Mouse (Mus musculus) brown adipose tissue, adult 24 weeks (tissue): ENCODE data around the gene Sgtb. TPM values are rescaled to one million over a fixed set of nuclear protein-coding genes. Genes with fewer than 3 reads are reported as not detected.

ENCODE experiments used
- H3K27ac ChIP-seq: fragments of 200-500 bp; replicated peaks from 2 replicates; pipeline ENCODE4 v1.5.1; 2012; ENCODE audit warnings: low read depth, mild to moderate bottlenecking, low read length
- H3K4me1 ChIP-seq: fragments of 200-500 bp; 2 replicates; pipeline ENCODE4 v1.6.1; 2012; ENCODE audit warnings: low read length, mixed read lengths; ENCODE audit not compliant: control insufficient read depth, insufficient read depth, insufficient read length
- H3K4me3 ChIP-seq: fragments of 200-500 bp; 2 replicates; pipeline ENCODE4 v1.5.1; 2012; ENCODE audit warnings: low read depth, mild to moderate bottlenecking, low read length, moderate library complexity; ENCODE audit not compliant: insufficient read depth
- polyA plus RNA-seq: library from polyadenylated mRNA; stranded (reverse); fragments of >200 nt; gene quantifications from 2 replicates; pipeline ENCODE4 v1.2.4, GENCODE M21; 2012; ENCODE audit not compliant: missing spikeins, insufficient read depth, insufficient read length

Gene Sgtb
- polyA plus RNA-seq, 1 experiment, result 4.2 TPM

DNA sequence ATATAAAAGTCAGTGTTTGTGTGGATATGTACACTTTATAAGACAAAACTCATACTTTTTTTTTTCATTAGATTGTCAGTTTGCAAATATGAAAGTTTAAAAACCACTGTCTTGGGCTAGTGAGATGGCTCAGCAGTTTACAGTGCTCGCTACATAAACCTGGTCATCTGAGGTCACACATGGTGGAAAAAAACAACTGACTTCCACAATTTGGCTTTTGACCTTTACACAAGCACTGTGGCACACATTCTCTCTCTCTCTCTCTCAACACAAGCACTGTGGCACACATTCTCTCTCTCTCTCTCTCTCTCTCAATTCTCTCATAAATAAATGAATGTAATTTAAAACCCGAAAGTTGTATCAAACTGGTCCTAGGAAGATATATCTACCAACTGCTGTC lies 23.0 kb downstream of the Sgtb start:
- Histone ChIP-seq H3K27ac (no peak overlapping the region), H3K4me3 (no peak overlapping the region), H3K4me1 (no peaks in the 10 kb centered on the region)

- H3K4me1 ChIP-seq, result no peaks in the 10 kb centered on the region
- H3K27ac ChIP-seq, result no peak overlapping the region
- no peak overlapping the region for H3K4me3 ChIP-seq
Measured at GRCm38 (mm10) chr13:104134510-104135085, 25.1 kb downstream of the Sgtb start.

DNA sequence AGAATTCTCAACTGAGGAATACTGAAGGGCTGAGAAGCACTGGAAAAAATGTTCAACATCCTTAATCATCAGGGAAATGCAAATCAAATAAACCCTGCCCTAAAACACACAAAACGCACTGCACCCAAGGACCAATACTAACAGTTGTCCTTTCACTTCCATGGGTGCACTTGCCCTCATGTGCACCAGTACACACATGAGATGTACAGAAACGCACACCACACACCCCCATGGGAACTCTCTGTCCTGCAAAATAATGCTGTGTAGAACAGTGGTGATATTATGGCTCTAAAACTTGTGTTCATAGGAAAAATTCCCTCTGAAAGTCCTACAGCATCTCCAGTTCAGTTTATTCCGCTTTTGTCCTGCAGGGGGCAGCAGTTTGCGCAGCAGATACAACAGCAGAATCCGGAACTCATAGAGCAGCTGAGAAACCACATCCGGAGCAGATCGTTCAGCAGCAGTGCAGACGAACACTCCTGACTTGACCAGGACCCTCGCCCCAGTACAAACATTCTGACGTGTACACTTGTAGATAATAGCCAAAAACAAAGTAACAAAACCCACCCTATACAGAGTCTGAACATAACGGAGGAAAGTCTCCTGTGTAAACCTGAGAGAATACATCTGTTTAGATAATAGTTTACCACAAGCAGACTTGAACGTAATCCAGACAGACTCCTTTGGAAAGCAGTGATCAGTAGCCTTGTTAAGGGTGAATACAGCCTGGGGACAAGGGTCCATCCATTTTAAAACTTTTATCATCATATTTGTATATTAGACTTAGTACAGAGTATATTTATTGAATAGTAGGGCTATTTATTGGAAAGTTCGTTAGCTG lies 30.0 kb downstream of the Sgtb start:
- Histone ChIP-seq H3K4me3 (peak overlapping the region; percentile 43), H3K4me1 (no peaks in the 10 kb centered on the region), H3K27ac (no peak overlapping the region)

- Histone ChIP-seq H3K4me1 (no peaks in the 10 kb centered on the region), H3K27ac (no peak overlapping the region), H3K4me3 (no peak overlapping the region)
Measured at GRCm38 (mm10) chr13:104144871-104145270, 35.3 kb downstream of the Sgtb start.

- Histone ChIP-seq H3K4me1 (no peaks in the 10 kb centered on the region), H3K4me3 (no peak overlapping the region), H3K27ac (no peak overlapping the region)
Measured at GRCm38 (mm10) chr13:104145646-104146045, 36.1 kb downstream of the Sgtb start.

DNA sequence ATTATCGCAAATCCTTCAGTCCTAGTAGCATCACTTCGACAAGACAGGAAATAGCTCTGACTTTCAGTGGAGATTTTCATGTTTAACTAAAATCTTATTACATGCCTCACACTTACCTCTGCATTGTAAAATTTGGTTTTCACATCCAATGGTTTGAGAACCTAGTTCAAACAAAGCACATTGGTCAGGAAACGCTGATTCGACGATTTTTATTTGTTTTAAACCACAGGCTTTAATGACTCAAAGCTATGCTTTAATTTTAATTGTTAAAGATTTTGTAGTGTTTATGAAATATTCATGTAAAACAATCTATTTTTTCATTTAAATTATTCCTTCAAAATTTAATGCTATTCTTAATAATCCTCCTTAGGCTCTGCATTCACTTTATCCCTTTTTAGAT lies 44.6 kb downstream of the Sgtb start:
- Histone ChIP-seq H3K4me1 (no peaks in the 10 kb centered on the region), H3K27ac (no peak overlapping the region), H3K4me3 (no peak overlapping the region)

- H3K4me1 ChIP-seq, result no peaks in the 10 kb centered on the region
- no peak overlapping the region for H3K4me3 ChIP-seq
- H3K27ac ChIP-seq, result no peak overlapping the region
Measured at GRCm38 (mm10) chr13:104155106-104155505, 45.6 kb downstream of the Sgtb start.

GRCm38 (mm10) chr13:104155686-104156085 lies 46.1 kb downstream of the Sgtb start:
- no peaks in the 10 kb centered on the region for H3K4me1 ChIP-seq
- H3K27ac ChIP-seq, result no peak overlapping the region
- H3K4me3 ChIP-seq, result no peak overlapping the region

DNA sequence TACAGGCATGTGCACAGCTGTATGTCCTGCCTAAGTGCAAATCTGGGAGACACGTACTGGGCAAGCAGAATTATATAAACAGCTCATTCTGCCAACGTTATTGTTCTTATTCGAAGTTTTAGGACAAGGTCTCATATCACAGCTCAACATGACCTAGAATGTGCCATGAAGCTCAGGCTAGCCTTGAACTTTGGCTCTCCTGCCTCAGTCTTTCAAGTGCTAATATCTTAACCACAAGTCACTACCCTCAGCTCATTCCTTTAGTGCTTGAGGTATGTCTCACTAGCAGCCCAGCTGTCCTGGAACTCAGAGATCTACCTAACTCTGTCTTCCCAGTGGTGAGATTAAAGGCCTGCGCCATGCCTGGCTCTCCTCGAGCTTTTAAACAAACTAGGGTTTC lies 62.2 kb downstream of the Sgtb start:
- Histone ChIP-seq H3K4me1 (0 out of 2 replicates have a peak, but pooled peaks cover 2% of the 10 kb centered on the region), H3K27ac (no peak overlapping the region), H3K4me3 (no peak overlapping the region)

GRCm38 (mm10) chr13:104172498-104172897 lies 63.0 kb downstream of the Sgtb start:
- H3K4me3 ChIP-seq, result no peak overlapping the region
- no peak overlapping the region for H3K27ac ChIP-seq
- peaks cover 2% of the 10 kb centered on the region; the same call in 1 of the 2 replicates for H3K4me1 ChIP-seq

GRCm38 (mm10) chr13:104176874-104177273 lies 67.3 kb downstream of the Sgtb start:
- Histone ChIP-seq H3K4me1 (peaks cover 2% of the 10 kb centered on the region; the same call in 1 of the 2 replicates), H3K27ac (no peak overlapping the region), H3K4me3 (no peak overlapping the region)

DNA sequence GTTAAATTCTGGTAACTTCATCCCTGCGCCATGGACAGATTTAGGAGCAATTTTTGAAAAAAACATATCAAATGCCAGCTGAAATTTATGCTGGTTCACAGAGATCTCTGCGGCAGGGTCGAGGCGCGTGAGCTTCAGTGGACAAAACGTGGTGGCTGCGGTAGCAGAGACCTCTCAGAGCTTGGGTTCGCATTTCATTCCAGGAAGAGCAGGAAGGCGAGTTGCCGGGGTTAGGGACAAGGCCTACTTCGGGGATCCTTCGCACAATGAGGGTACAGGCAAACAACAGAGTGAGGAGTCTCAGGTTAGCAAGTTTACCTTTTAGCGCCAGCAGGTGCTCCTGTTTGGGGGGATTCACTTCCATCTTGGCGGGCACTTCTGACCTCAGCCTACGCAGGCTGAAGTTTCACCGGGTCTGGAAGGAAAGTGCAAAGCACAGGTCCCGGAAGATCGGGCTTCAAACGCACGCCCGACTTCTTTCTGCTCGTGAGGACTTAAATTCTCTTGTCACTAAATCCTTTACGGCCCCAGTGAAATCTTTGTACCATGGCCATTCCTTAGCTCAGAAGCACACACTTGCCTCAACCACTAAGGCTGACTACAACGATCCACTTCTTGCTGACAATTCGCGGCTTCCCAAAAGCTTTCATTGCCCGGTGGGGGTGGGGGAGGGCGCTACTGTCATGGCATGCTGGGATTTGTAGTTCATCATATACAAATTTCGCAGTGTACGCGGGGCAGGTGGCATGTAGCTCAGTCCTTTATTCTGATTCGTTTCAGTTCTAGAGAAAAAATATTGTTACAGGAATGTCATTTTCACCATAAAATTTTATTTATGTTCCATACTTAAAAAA lies 68.5 kb downstream of the Sgtb start, which contains the start of gene Trappc13:
Gene Trappc13, minus strand, starts transcription at position 674 of the 854 bp plus-strand sequence.
- peak within 1 kb of the TSS; percentile 88 for H3K4me3 ChIP-seq
- peak within 1 kb of the TSS; percentile 78 for H3K27ac ChIP-seq
- no peaks in the 10 kb centered on the region; the same call in 1 of the 2 replicates for H3K4me1 ChIP-seq

DNA sequence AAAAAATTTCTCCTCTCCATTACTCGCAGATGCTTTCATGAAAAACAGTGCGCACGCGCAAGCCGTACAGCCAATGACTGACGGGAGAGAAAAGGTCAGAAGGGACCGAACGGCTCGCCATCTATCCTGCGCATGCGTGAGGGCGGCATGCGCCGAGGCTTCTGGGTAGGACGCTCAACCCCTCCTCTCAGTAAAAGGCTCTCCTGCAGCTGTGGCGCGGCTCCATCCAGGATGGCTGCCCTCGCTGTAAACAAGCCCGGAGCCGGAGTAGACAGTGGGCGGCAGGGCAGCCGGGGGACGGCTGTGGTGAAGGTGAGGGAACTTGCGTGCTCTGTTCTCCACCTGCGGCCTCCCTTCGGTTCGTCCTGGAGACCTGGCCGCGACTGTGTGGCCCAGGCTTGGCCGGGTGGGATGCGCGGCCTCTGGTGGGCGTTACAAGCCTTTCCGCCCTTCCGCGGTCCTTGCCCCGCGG lies 69.1 kb downstream of the Sgtb start, which contains the start of gene Trim23:
Gene Trim23, plus strand, starts transcription at position 148 of the 472 bp plus-strand sequence.
- H3K4me1 ChIP-seq, result no peaks in the 10 kb centered on the region; the same call in 1 of the 2 replicates
- H3K4me3 ChIP-seq, result peak within 1 kb of the TSS; percentile 88
- H3K27ac ChIP-seq, result peak within 1 kb of the TSS; percentile 78

- H3K4me3 ChIP-seq, result peak overlapping the region; percentile 88
- H3K27ac ChIP-seq, result peak overlapping the region; percentile 53
- H3K4me1 ChIP-seq, result no peaks in the 10 kb centered on the region; the same call in 1 of the 2 replicates
Measured at GRCm38 (mm10) chr13:104179176-104179888, 69.8 kb downstream of the Sgtb start.
